Mouse (Mus musculus) midbrain, embryonic 11.5 days (tissue): ENCODE results near the gene Sult2a4. TPM values are rescaled to one million over a fixed set of nuclear protein-coding genes. Genes with fewer than 3 reads are reported as not detected.
A peak's percentile ranks its signal among the peaks of the same experiment; 100 is the strongest.
"Not testable (repeated sequence)": the region's sequence is repeated elsewhere in the genome, so short reads cannot be mapped to it uniquely, and the experiment has no call there.

Experiments
- ATAC-seq: fragments of 200-750 bp; cut with Nextera tagmentation; 2 replicates; pipeline ENCODE4 v1.8.0; 2017; ENCODE audit warnings: moderate TSS enrichment, moderate library complexity; ENCODE audit not compliant: low FRiP score
- DNase-seq: peaks from one replicate; pipeline ENCODE4 v3.0.0; 2015; ENCODE audit warnings: low spot score; ENCODE audit errors: missing footprints
- H3K27ac ChIP-seq: fragments of 300-500 bp; sonication (generic); 2 replicates; pipeline ENCODE4 v1.5.1; 2014; ENCODE audit warnings: low read depth, low read length
- H3K27me3 ChIP-seq: fragments of 300-500 bp; sonication (generic); 2 replicates; pipeline ENCODE4 v1.6.1; 2014; ENCODE audit warnings: mild to moderate bottlenecking, low read length, moderate library complexity, mixed read lengths; ENCODE audit not compliant: control insufficient read depth, insufficient read depth
- H3K36me3 ChIP-seq: fragments of 300-500 bp; sonication (generic); 2 replicates; pipeline ENCODE4 v1.6.1; 2014; ENCODE audit warnings: mild to moderate bottlenecking, low read length, moderate library complexity, mixed read lengths; ENCODE audit not compliant: control insufficient read depth, insufficient read depth
- H3K4me1 ChIP-seq: fragments of 300-500 bp; sonication (generic); 2 replicates; pipeline ENCODE4 v1.6.1; 2014; ENCODE audit warnings: low read length; ENCODE audit not compliant: control insufficient read depth, insufficient read depth
- H3K4me2 ChIP-seq: fragments of 300-500 bp; sonication (generic); 2 replicates; pipeline ENCODE4 v1.6.1; 2014; ENCODE audit warnings: mild to moderate bottlenecking, moderate library complexity
- H3K4me3 ChIP-seq: fragments of 300-500 bp; sonication (generic); 2 replicates; pipeline ENCODE4 v1.5.1; 2014; ENCODE audit warnings: low read depth, low read length
- H3K9ac ChIP-seq: fragments of 300-500 bp; sonication (generic); 2 replicates; pipeline ENCODE4 v1.6.1; 2014; ENCODE audit warnings: low read length
- H3K9me3 ChIP-seq: fragments of 300-500 bp; sonication (generic); 2 replicates; pipeline ENCODE4 v1.6.1; 2016; ENCODE audit warnings: low read length; ENCODE audit not compliant: control insufficient read depth
- WGBS: fragments of 180-500 bp; shearing (Covaris S2); extraction: QIAGEN DNeasy Blood & Tissue Kit; methylation state at CpG from one replicate; pipeline ENCODE4 v1.1.7; 2014; 5-methylcytosine and 5-hydroxymethylcytosine counted together
- polyA plus RNA-seq: library from polyadenylated mRNA; unstranded; fragments of >200 nt; fragmentation: Nextera tagmentation; extraction: Ambion mirVana; gene quantifications from 2 replicates; pipeline ENCODE4 v1.2.1, GENCODE M21; 2014

The Sult2a4 gene
- not detected in 2 replicates for polyA plus RNA-seq

DNA sequence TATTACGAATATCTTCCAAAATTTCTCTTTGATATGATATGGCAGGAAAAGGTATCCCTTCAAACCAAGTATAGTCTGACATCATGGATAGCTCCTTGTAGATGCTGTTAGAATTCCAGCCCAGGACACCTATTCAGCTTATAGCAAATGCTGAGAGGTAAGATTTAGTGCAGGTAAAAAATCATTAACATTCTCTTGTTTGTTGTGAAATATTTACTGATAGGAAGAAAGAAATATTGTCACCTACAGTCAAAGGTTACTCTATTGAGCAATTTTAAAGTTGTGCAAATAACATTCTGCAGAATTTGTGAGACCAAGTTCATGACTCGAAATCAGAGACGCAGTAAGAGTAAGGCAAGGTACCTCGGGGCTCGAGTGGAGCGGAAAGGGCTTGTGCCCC lies at the start of gene Sult2a4:
Sult2a4 (minus strand) TSS at position 101 of the 400 bp plus-strand sequence.
- not testable (repeated sequence) for H3K36me3 ChIP-seq, H3K4me3 ChIP-seq, H3K4me1 ChIP-seq, H3K27me3 ChIP-seq, ATAC-seq, DNase-seq, H3K9ac ChIP-seq, H3K4me2 ChIP-seq, H3K9me3 ChIP-seq, H3K27ac ChIP-seq
- WGBS: 96% methylated on average over 6 of the region's 6 CpGs

DNA sequence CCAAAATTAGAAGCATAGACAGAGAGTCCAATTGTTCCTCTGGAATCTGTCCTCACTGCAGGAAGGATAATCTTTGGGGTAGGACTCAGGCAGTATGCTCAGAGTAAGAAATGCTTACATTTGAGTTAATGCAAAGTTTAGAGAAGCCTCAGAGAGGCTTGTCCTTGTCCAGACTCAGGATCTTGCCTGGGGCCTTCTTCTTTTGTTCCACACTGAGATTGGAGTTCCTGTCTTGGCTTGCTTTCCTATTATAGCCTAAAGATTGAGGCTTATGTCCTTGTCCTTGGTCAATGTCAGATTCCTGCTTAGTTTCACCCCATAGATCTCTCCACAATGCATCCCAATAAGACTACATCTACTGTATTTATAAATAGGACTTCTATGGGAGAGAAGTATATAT lies 41.4 kb upstream of the Sult2a4 start:
- H3K4me3 ChIP-seq, H3K9me3 ChIP-seq, H3K27ac ChIP-seq, H3K4me2 ChIP-seq, ATAC-seq, H3K4me1 ChIP-seq, H3K36me3 ChIP-seq, H3K9ac ChIP-seq, H3K27me3 ChIP-seq: not testable (repeated sequence)
- DNase-seq: peak; percentile 54

DNA sequence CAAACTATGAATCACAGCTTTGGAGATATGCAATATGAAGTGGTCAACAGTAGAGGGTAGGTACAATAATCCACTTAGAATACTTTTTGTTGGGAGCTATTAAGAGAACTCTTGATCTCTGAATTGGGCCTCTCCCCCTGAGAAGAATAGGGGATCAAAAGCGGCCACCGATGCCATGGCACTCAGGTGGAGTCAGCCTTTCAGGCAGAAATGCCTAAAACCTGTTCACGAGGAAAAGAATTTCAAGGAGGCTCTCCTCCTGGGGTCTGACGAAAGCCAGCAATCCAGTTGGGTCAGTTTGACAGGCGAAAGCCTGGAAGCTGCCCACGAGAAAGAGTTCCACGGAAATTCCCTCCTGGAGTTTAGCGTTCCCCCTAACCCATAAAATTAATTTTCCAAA lies 23.7 kb upstream of the Sult2a4 start:
- peaks cover 3% of the 10 kb centered on the region; the same call in 1 of the 2 replicates for H3K9me3 ChIP-seq
- DNase-seq (no peak), ATAC-seq (no peak)
- H3K4me2 ChIP-seq: no peak overlapping the region
- H3K36me3 ChIP-seq: no peaks in the 10 kb centered on the region
- WGBS: 90% methylated on average over 8 of the region's 8 CpGs
- H3K4me1 ChIP-seq: no peaks in the 10 kb centered on the region
- H3K4me3 ChIP-seq: no peak overlapping the region
- H3K27me3 ChIP-seq: no peaks in the 10 kb centered on the region
- no peak overlapping the region for H3K9ac ChIP-seq
- no peak overlapping the region for H3K27ac ChIP-seq

DNA sequence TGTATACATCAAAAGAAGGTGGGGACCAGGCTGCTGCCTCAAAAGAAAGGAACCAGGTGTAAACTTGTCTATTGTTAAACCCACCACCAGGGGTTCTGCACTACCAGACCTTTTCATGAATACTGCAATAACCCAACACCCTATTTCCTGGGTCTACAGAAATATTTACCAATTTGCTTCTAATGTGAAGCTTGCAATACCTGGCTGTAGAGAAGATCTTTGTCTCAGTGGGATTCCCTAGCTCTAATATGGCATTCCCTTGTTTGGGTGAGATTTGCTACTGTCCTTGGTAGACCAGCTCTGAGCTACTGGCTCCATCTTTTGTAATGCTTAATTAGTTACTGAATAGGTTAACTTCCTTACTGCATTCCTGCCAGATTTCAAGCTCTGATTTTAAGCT lies 21.3 kb upstream of the Sult2a4 start:
- not testable (repeated sequence) for H3K9me3 ChIP-seq, H3K4me3 ChIP-seq, H3K36me3 ChIP-seq, H3K4me2 ChIP-seq, H3K27ac ChIP-seq, H3K4me1 ChIP-seq, H3K9ac ChIP-seq, ATAC-seq, DNase-seq, H3K27me3 ChIP-seq

Other genes with a start within 250 kb of the Sult2a4 start
- not detected in 2 replicates for gene Sult2a1, start 152.2 kb downstream of the Sult2a4 start, polyA plus RNA-seq
- not detected in 2 replicates for gene Sult2a3, start 133.4 kb upstream of the Sult2a4 start, polyA plus RNA-seq